Mouse (Mus musculus): ENCODE data around the gene Upp2. TPM values are rescaled to one million over a fixed set of nuclear protein-coding genes. Genes with fewer than 3 reads are reported as not detected.

Upp2 gene
- polyA plus RNA-seq, 1 experiment from 2014 or later, result 11.6 TPM

GRCm38 (mm10) chr2:58841021-58841420, 273.9 kb downstream of the Upp2 start:
- Histone ChIP-seq H3K4me2 (replicated peaks) (no peak overlapping the region), H3K27ac (no peak overlapping the region), H3K36me3 (no peaks in the 10 kb centered on the region), H3K9ac (replicated peaks) (no peak overlapping the region), H3K4me1 (replicated peaks) (no peaks in the 10 kb centered on the region; the same call in 1 of the 2 replicates), H3K9me3 (peaks cover 3% of the 10 kb centered on the region; the same call in 1 of the 2 replicates), H3K27me3 (no peaks in the 10 kb centered on the region), H3K4me3 (replicated peaks) (no peak overlapping the region)
- 92% methylated on average over 3 of the region's 3 CpGs for WGBS
- ATAC-seq, result no peak

GRCm38 (mm10) chr2:58842443-58842842, 275.3 kb downstream of the Upp2 start:
- ATAC-seq, result no peak
- 93% methylated on average over 4 of the region's 4 CpGs for WGBS

More at GRCm38 (mm10) chr2:58842443-58842842, 275.3 kb downstream of the Upp2 start:
- Histone ChIP-seq H3K4me1 (replicated peaks) (no peaks in the 10 kb centered on the region; the same call in 1 of the 2 replicates), H3K27ac (no peak overlapping the region), H3K27me3 (no peaks in the 10 kb centered on the region), H3K4me2 (replicated peaks) (no peak overlapping the region), H3K9ac (replicated peaks) (no peak overlapping the region), H3K9me3 (peaks cover 3% of the 10 kb centered on the region; the same call in 1 of the 2 replicates), H3K4me3 (replicated peaks) (no peak overlapping the region), H3K36me3 (no peaks in the 10 kb centered on the region)

Other genes starting within 250 kb of the Upp2 start
- 0.59 and 0.73 TPM in 2 replicates for gene Acvr1c, start 209.4 kb upstream of the Upp2 start, polyA plus RNA-seq (2015; fragmentation: Nextera tagmentation; extraction: Ambion mirVana)
- not detected in 2 replicates for gene Gm17409, start 97.2 kb upstream of the Upp2 start, polyA plus RNA-seq (2015; fragmentation: Nextera tagmentation; extraction: Ambion mirVana)
- gene Acvr1, start 141 bp upstream of the Upp2 start, polyA plus RNA-seq (2015; fragmentation: Nextera tagmentation; extraction: Ambion mirVana), result 3.6 and 4.2 TPM in 2 replicates

Data from midbrain, embryonic 13.5 days (tissue).